Mouse (Mus musculus): ENCODE data around the gene Riox1.

Gene Riox1

GRCm38 (mm10) chr12:83949776-83950492 lies 474 bp upstream of the Riox1 start:
- no peak for DNase-seq (ENCODE audit: low spot score)

DNA sequence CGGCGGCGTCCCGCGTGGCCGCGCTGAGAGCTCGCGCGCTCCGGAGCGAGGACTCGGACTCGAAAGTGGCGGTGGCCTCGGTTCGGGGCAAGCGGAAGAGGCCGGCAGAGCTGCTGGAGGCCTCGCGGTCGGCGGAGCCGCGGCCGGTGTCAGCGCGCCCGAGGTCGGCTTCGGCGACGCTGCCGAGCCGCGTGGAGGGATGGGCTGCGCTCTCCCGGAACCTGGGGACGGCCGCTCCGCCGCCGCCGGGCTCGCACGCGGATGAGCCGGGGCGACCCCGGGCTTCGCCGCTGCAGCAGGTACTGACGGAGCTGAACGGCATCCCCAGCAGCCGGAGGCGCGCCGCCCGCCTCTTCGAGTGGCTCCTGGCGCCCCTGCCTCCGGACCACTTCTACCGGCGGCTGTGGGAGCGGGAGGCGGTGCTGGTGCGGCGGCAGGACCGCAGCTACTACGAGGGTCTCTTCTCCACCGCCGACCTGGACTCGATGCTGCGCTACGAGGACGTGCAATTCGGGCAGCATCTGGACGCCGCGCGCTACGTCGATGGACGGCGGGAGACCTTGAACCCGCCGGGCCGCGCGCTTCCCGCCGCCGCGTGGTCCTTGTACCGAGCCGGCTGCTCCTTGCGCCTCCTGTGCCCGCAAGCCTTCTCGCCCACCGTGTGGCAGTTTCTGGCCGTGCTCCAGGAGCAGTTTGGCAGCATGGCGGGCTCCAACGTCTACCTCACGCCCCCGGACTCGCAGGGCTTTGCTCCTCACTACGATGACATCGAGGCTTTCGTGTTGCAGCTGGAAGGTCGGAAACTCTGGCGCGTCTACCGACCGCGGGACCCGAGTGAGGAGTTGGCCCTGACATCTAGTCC lies 663 bp downstream of the Riox1 start:
- DNase-seq (ENCODE audit: low spot score) = peak; percentile 20

DNA sequence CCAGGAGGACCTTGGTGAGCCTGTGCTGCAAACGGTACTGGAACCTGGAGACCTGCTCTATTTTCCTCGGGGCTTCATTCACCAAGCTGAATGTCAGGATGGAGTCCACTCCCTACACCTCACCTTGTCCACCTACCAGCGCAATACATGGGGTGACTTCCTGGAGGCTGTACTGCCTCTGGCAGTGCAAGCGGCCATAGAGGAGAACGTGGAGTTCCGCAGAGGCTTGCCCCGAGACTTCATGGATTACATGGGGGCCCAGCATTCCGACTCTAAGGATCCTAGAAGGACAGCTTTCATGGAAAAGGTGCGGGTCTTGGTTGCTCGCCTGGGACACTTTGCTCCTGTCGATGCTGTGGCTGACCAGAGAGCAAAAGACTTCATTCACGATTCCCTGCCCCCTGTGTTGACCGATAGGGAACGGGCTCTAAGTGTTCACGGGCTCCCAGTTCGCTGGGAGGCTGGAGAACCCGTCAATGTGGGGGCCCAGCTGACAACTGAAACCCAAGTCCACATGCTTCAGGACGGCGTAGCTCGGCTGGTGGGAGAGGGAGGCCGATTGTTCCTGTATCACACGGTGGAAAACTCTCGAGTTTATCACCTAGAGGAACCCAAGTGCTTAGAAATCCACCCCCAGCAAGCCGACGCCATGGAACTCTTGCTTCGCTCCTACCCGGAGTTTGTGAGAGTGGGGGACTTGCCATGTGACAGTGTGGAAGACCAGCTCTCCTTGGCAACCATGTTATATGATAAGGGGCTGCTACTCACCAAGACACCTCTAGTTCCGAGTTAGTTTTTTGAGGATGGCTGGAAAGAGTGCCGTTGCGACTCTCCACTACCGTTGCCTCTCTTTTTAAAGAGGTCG lies 1.5 kb downstream of the Riox1 start:
- no peak for DNase-seq (ENCODE audit: low spot score)

- peak; percentile 49 for DNase-seq (ENCODE audit: low spot score)
Observed at GRCm38 (mm10) chr12:83958278-83958677, 7.9 kb downstream of the Riox1 start.

GRCm38 (mm10) chr12:83965235-83965634 lies 14.8 kb downstream of the Riox1 start:
- no peak for DNase-seq (ENCODE audit: low spot score)

DNA sequence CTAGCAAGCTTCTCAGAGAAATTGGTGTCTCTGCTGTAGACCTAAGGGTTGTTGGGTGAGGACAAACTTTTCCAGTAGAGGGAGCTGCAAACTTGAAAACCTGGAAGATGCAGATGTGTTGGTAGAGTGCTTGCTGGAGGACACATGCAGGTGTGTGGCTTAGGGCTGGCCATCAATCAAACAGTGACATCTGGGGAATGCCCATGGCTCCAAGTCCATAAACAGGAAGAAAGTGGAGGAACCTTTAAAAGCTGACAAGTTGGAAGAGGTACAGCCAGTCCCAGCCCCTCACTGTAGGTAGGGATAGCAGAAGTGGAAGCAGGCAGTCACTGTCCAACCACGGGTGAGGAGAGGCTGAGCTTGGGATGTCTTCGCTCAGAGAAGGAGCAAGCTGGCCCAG lies 21.7 kb downstream of the Riox1 start:
- peak; percentile 36 for DNase-seq (ENCODE audit: low spot score)

GRCm38 (mm10) chr12:83978862-83979261 lies 28.5 kb downstream of the Riox1 start:
- DNase-seq (ENCODE audit: low spot score) = no peak

DNA sequence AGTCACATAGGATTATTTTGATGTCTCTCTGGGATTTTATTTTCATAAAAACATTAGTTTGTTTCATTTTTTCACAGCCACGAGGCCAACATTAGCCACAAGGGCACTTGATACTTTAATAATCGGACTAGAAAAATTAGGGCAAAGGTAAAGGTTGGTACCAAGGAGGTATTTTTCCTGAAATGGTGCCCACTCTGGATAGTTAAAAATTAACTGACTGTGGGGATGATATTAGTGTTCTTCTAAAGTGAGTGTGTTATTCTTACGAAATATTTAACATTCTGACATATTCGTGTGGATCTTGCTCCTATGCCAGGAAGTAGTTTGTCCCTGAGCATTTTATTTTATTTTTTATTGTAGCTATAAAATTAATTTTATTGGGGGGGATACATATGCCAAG lies 31.2 kb downstream of the Riox1 start:
- no peak for DNase-seq (ENCODE audit: low spot score)

DNA sequence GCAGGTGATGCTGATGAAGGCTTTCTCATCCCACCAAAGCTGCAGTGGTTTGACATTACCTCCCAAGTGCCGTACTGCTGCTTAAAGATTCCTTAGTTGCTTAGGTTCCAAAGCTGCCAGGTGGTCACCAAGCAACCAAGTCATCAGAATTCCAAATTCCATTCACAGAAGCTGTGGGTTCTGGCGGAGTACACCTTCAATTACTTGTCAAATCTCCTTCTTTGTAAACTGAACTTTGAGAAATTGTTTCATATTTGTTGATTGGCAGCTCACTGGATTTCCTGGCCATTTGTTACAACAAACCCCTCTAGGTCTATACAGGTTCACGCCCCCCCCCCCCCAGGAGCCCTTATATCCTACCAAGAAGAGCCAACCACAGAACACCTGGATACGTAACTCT lies 34.3 kb downstream of the Riox1 start, which contains the start of gene Heatr4:
Gene Heatr4 (minus strand): TSS at position 101 of the 400 bp plus-strand sequence.
- no peak for DNase-seq (ENCODE audit: low spot score)

GRCm38 (mm10) chr12:83987242-83987582 lies 36.8 kb downstream of the Riox1 start:
- no peak for DNase-seq (ENCODE audit: low spot score)

DNA sequence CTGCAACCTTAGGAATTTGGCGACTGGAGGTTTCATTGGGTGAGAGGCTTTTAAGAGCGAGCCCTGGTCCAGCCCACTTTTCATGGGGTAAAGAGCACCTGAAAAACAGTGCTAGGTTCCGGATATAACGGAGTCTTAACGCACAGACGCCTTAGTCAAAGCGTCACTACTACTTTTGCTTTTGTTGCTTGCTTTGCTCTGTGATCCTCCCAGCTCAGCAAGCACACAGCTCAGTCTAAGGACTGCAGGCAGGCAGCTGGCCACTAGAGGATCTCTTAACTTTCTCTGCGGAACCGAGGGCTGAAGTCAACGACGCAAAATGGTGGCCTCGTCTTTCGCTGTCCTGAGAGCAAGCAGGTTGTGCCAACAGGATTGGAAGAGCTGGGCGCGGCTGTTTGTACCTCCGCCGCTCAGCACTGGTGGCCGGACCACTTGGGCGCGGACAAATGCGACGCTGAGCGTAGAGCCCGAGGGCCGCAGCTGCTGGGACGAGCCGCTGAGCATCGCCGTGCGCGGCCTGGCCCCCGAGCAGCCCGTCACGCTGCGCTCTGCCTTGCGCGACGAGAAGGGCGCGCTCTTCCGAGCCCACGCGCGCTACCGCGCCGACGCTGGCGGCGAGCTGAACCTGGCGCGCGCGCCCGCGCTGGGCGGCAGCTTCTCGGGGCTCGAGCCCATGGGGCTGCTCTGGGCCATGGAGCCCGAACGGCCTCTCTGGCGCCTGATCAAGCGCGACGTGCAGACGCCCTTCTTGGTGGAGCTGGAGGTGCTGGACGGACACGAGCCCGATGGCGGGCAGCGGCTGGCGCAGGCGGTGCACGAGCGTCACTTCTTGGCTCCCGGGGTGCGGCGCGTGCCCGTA lies 37.4 kb downstream of the Riox1 start, which contains the start of gene Acot2:
Gene Acot2 (plus strand): TSS at position 279 of the 859 bp plus-strand sequence.
- DNase-seq (ENCODE audit: low spot score) = peak; percentile 77

DNA sequence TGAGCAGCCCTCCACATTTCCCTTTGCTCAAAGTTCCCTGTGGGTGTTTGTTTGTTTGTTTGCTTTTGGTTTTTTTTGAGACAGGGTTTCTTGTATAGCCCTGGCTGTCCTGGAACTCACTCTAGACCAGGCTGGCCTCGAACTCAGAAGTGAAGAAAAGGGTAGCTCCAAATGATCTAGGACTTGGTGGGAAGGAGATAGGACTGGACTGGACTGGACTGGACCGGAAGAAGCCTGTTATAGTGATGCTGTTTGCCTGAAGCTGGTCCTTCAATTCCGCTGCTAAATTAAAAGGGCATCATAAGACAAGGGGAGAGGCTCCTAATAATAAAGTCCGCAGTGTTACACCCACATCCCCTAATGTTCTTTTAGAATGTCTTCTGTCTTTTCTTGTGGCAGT lies 38.1 kb downstream of the Riox1 start:
- no peak for DNase-seq (ENCODE audit: low spot score)

DNA sequence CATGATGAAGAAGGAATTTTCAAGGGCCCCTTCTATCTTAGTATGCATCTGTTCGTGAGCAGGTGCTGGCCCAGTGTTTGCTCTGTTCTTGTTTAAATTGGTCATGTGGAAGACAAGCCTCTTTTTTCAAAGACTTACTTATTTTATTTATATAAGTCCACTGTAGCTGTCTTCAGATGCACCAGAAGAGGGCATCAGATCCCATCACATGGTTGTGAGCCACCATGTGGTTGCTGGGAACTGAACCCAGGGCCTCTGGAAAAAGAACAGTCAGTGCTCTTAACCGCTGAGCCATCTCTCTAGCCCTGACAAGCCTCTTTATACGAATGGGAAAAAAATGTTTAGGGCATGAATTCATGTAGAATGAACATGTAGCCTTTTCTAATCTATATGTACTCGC lies 39.0 kb downstream of the Riox1 start:
- DNase-seq (ENCODE audit: low spot score) = no peak

GRCm38 (mm10) chr12:83997221-83997620 lies 46.8 kb downstream of the Riox1 start:
- no peak for DNase-seq (ENCODE audit: low spot score)

DNA sequence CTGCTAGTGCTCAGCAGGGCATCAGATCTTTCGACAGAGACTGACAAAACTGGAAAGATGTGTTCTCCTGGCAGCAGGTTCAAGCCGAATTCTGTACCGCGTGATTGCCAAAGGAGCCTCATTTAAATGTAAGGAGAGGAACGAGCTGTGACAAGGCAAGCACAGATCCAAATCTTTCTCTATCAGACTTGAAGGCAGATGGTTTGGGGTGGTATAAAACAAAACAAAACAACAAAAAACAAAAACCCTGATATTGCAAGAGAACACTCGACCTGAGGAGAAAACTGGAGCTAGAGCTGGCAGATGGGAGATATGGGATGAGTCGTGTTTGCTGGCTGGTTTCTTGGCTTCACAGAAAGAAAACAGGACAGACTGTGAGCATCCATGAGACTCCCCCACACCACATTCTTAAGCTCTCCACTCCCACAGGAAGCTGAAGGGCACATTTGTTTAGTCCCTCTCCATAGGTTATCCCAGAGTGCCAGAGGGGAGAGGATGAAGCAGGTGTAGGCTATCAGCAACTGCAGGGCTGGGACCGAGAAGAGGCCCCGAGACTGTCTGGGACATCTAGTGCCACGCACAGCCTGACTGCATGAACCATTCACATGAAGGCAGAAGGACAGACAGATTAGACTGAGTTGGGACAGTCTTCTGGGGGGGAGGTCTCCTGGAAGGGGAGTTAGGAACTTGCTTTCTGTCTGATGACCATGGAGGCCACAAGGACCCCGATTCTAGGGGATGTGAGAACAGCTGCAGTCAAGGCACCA lies 48.1 kb downstream of the Riox1 start:
- peak; percentile 52 for DNase-seq (ENCODE audit: low spot score)

DNA sequence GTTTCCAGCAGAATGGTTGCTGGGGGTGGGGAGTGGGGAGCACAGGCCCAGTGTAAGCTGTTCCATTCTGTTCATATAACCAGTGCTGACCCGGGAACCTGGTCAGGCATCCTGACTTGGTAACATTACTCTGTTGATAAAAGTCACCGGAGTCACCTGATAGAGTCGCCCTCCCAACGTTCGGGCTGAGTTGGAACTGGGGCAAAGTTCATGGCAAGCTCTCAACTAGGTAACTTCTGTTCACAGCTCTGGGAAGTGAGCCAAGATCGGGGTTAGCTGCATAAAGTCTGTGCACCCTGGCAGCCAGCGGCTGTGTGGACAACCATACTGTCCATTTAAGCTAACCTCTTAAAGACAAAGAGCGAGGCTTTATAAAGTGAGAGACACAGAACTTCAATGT lies 48.8 kb downstream of the Riox1 start:
- DNase-seq (ENCODE audit: low spot score) = peak; percentile 87

- DNase-seq (ENCODE audit: low spot score) = no peak
Observed at GRCm38 (mm10) chr12:84000418-84000817, 50.0 kb downstream of the Riox1 start.

All from urinary bladder, postnatal 14 days (tissue).